Mouse (Mus musculus) olfactory bulb, adult 2 months (tissue): ENCODE measurements around the gene Abcf1.

Experiments used
- CTCF ChIP-seq: fragments of 200-500 bp; IDR thresholded peaks from 2 replicates; pipeline ENCODE4 v1.5.1; 2012; ENCODE audit warnings: low read depth, mild to moderate bottlenecking, low read length, moderate library complexity; ENCODE audit not compliant: insufficient read depth
- POLR2A ChIP-seq: fragments of 200-500 bp; IDR thresholded peaks from 2 replicates; pipeline ENCODE4 v1.6.1; 2012; ENCODE audit warnings: mild to moderate bottlenecking, low read depth, low read length, moderate library complexity; ENCODE audit not compliant: insufficient read depth

GRCm38 (mm10) chr17:35997713-35998510 lies 28.4 kb upstream of the Abcf1 start:
- TF ChIP-seq POLR2A (no peak), CTCF (no peak)
